Mouse (Mus musculus) left cerebral cortex, postnatal 36 days (tissue): ENCODE results near the gene Asic5. TPM values are rescaled to one million over a fixed set of nuclear protein-coding genes. Genes with fewer than 3 reads are reported as not detected.
A peak's percentile ranks its signal among the peaks of the same experiment; 100 is the strongest.

ENCODE experiments used
- DNase-seq, 2 experiments: peaks; one replicate each; pipeline ENCODE4 v3.0.0; 2021 to 2022; ENCODE audit warnings: low spot score in 2 of 2, mixed read lengths in 1 of 2
- intact Hi-C: fragments of 180-260 bp; cut with DNase I; formaldehyde crosslinking; loops from one replicate; pipeline ENCODE4 v1.15.1; 2025
- total RNA-seq, 2 experiments: library from RNA; stranded (reverse); gene quantifications; 2 replicates each; pipeline ENCODE4 v1.2.3; 2021

The Asic5 gene
- total RNA-seq, 2 experiments from 2014 or later: not detected

DNA sequence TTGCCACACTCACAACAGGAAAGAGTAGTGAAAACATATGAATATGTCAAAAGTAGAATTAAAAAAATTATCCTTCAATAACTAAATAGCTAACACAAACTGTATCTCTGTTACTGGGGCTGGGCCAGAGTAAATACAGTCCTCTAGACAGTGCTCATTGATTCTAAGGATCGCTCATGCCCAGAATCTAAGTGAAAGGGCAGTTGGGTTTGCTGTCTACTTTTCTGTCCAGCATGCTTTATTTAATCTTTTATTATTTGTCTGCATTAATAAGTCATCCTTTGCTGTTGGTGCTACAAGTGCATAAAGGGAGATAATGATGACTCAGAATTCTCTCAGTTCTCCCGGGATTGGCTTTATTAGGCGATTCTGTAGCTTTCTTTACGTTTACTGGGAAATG lies 13.3 kb downstream of the Asic5 start:
- no peak for DNase-seq
- intact Hi-C loops: no loop called here

DNA sequence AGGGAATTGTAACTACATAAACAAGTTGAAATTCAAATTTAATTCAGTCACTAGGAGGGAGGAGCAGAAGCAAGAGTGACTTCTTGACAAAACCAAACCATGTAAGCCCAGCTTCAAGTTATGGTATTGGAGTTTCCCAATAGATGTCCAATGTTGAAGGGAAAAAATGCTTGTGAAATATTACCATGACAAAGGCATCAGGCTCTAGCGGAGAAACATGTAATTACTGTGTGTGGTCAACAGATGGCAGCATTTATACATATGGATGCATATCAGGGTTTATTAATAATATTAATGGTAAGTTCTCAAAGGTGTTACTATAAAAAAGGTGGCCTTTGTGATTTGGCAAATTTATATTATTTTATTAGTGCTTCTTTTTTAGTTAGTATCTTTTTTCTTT lies 13.9 kb downstream of the Asic5 start:
- intact Hi-C loops: no loop called here
- DNase-seq: no peak

DNA sequence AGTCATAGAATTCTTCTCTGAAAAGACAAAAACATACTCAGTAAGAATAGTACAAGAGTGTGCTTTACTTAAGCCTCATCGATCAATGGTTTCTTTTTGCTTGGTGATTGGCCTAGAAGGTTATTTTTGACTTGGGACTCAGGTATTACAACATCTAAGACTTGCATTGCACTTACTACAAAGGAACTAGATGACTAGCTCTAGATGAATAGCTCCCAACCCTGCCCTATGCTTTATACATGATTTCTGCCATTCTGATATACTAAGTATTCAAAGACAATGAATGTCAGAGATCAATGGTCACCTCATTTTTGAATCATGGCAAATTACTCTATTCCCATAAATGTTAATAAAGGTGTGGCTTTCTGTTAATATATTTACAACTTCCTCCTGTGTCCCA lies 24.9 kb downstream of the Asic5 start:
- no peak for DNase-seq
- intact Hi-C loops: no loop called here

DNA sequence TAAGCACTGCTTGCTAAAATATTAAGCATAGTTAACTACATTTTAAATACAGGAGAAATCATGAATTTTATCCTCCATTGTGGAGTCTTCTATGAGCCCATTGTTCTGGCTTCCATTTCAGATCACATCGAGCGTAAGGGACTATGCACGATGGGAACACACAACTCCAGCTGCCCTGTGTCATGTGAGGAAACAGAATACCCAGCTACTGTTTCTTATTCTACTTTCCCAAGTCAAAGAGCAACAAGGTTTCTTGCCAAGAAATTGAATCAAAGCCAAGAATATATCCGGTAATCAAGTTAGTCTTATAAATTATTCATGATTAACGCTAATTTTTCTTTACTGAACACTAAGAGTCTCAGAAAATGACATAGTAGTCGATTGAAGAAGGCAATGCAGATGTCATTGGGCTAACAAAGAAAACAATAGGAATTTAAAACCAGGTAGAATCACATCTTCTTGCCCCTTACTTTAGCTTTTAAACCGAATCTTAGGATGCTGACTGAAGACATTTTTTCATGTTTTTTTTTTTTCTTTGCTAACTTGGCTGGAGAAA lies 32.1 kb downstream of the Asic5 start:
- no peak for DNase-seq
- intact Hi-C loops: no loop called here

DNA sequence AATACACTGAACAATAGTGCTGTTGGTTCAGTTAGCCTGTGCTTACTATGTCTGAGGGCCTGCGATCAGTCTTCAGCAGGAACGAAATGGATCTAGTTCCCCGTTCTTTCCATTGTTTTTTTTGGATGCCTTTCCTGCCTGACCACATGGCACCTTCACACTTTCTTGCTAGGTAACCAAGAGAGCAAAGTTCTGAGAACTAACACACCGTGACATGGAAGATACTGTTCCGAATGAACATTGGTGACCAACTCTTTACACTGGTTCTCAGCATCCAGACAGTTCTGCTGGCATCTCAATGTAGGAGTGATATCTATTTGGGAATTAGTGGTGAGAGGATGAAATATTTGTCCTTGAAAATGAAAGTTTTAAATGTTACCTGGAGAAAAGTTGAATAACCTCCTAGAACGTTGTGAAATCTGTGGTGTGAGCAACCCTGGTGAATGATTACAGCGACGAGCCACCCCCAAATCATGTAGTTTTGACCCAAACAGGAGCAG lies 40.4 kb downstream of the Asic5 start:
- intact Hi-C loops: no loop called here
- no peak for DNase-seq

DNA sequence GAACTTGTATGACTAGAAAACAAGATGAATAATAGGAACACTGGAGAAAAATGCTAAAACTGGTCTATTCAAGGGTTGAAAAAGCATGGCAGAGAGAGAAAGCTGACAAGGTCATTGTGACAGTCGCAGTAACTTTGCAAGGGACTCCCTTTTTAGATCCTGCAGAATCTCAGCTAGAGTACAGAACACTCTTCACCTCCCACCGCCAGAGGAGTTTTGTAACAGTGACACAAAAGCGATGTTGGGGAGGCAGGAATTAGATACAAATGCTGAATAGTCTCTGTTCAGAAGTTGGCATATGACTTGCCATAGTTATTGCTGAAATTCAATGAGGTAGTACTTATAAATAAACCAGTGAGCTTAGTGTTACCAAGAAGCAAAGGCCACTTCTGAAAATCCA lies 41.0 kb downstream of the Asic5 start:
- intact Hi-C loops: no loop called here

DNA sequence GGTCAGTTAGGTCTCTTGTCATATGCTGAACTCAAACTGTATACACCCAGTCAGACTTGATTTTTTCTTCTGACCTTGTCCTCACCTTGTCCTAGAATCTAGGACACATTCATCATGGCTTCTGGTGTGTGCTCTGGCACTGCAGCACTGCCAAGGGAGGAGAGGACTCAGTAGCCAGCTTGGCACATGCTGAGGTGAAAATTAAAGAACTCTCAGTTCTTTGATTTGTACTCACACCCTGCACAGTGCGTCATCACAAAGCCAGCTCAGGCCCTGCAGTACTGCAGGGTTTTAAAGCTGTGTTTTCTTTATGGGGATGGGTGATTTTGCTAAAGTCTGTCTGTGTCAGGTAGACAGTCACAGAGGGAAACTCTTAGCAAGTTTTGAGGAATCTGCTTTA lies 45.2 kb downstream of the Asic5 start:
- intact Hi-C loops: loop anchor here (5.0 kb wide), 2 partner anchors 35 to 95 kb away; partner anchors contain the start of gene Ctso
- no peak for DNase-seq

More for the DNA sequence above, 41.0 kb downstream of the Asic5 start:
- DNase-seq: no peak

DNA sequence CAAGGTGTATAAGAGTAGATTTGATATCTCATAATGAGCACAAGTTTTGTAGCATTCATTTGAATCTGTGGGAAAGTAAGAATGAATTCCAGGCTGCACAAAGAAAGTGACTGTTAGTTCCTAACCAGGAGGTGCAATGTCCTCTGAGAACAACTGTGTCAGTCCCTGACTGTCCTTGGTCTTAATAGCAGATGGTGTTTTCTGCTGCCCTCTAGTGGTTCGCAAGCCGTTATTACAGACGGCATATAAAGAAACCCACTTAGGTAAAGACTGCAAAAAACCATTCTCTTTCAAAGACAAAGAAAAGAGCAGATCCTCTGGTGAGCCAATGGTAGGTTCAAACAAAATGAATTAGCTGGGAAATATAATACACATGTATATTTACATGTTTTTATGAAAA lies 47.1 kb downstream of the Asic5 start:
- intact Hi-C loops: loop anchor here (5.0 kb wide), 2 partner anchors 37 to 97 kb away; partner anchors contain the start of gene Ctso
- DNase-seq: no peak

DNA sequence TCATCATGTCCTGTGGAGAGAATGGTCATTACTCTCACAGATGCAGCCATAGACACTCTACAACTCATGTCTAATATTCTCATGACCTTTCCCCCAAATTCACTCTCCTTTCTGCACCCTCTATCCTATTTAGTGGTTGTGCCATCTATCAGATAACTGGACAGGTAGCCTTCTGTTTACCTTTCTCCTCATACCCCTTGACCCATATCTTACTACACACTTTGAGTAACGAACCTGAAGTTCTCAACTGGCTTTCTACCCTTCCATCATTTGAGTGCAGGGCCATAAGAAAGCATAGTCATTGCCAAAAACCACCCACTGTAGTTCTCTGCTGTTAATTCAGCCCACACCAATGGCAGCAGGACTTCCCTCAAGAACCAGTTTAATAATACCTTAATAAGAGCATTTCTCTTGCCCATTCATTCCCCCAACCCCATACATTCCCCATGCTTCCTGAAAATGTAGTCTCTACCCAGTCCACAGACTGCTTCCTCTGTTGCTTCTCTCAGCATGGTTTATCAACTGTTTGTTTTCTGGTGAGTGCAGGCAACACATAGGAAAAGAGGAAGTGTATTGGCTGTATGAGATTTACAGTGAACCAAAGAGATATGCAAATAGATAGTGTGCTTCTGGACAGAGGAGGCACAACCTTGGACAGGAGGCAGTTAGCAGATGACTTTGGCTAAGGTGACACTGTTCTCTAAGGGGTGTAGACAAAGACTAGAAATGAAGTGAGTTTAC lies 48.1 kb downstream of the Asic5 start:
- no peak for DNase-seq
- intact Hi-C loops: loop anchor here (10.0 kb wide), 1 partner anchor 1025 kb away; the partner anchor contains the start of gene Plrg1

DNA sequence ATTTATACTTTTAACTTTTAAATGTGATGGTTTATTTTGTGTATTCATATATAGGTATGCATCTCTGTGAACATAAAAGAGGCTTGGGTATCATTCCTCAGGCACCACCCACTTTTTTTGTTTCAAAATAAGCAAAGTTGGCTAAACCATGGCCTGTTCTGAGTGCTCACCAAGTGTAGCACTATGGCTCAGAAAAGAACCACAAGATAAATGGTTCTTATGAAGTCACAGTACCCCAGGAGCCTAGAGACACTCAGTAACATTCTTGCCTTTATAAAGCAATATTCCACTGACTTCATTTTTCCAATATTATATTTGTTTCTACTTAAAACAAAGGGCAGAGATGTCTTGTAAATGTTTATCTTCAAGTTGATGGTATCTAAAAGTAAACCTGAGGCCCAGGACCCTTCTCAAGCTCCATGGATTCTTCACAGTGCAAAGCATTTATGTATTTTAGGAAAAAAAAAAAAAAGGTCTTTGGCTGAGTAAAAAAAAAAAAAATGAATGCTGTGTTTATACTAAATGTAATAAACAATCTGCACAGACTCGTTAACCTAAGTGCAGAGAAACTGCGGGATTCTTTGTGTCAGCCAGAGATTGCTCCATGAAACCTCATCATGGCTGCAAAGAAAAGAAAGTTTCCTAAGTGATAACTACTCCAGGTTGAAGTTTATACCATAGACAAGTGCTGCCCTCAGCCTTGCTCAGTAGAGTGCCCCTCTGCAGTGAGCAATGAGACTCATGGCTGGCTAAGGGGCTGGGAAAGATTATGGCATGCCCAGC lies 54.4 kb downstream of the Asic5 start:
- intact Hi-C loops: loop anchor here (10.0 kb wide), 1 partner anchor 1018 kb away; the partner anchor contains the start of gene Plrg1
- DNase-seq: no peak

DNA sequence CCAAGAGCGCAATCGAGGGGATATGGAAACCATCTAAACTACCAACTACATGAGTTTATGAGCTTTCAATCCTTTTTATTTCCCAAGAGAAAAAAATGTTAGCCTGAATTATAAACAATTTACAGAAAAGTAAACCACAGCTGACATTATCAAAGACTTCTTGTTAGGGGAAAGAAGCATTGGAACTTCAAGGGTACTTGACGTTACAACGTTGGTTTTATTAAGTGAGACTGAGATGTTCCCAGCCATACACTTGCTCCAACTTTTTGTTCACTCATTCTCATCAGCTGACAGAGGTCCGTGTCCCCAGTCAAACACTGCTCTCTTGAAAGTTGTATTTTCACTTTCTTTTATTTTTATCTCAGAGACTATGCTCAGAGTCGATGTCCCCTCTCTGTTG lies 61.6 kb downstream of the Asic5 start:
- DNase-seq: no peak
- intact Hi-C loops: no loop called here

DNA sequence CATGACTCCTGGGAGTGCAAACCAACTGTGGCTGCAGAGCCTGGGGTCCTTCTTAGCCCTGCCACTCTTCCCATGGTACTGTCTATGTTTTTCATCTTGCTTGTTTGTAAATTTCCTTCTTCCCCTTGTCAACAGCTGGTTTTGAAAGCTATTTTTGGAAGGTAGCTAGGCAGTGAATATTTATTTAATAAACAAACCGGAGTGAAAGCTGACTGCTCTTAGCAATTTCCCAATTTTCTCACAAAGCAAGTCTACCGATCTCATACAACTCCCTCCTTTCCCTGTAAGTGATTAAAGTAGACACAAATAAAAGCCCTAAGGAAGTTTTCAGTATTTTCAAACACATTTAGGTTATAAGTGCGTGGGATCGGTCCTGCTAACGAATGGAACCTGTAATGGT lies 62.8 kb downstream of the Asic5 start:
- DNase-seq: no peak
- intact Hi-C loops: no loop called here

DNA sequence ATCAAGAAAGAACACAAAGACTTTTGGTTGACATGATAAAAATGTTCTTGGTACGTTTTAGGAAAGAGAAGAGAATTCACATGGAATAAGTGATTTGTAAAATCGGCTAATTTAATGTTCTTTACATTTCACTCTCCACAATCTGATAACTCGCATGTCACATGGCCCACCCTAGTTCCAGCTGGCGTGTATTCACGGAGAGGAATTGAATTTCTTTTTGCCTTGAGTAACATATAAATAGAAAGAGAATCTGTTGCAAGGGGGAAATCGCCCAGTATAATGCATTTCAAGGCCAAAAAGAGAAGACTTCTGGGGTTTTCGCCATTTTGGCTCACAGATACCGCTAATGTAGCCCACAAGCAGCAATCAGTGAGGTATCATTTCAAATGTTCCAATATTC lies 64.0 kb downstream of the Asic5 start:
- peak in 1 of 2 experiments; percentile 35 for DNase-seq
- intact Hi-C loops: no loop called here

DNA sequence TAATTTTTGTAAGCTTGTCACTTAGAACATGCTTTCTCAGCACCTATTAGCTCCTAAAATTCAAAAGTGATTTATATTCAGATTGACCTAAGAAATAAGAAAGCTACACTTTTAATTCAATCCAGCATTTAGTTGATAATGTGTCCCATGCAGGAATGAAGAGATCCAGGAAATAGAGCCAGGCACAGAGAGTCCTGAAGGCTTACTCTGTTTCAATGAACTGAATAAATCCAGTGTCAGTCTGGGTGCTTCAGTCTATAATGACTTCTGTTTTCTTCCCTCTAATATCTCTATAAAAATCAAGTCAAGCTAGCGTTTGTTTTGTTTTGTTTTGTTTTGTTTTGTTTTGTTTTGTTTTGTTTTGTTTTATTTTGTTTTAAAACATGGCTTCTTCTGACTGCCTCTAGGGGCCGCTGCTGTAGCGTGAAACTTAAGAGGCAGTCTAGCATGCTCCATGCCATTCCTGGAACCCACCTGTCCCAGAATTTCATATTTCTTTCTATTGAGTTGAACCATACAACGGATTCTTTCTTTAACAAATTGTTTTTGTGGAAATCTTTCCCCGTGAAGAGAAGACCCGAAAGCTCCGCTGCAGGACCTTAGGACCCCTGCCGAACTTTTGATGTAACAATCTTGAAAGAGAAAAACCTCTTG lies 65.1 kb downstream of the Asic5 start:
- no peak for DNase-seq
- intact Hi-C loops: loop anchor here (1.0 kb wide), 1 partner anchor 287 kb away; no protein-coding TSS in a partner anchor

DNA sequence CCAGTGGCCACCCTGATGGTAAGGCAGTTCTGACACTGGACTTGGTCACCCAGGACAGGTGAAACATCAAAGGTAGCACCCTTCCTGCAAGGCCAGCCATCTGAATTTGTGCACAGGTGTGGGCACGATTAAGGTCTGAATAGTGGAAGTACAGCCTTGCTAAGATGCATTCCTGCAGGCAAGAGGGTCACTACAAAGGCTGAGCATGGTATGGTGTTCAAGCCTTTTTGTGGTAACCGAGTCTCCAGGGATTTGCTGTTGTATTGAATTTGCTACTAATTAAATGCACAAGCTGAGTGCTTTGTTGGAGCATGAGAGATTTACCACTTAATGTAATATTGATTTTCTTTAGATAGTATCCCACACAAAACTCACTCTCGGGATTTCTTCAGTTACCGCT lies 66.0 kb downstream of the Asic5 start:
- DNase-seq: no peak
- intact Hi-C loops: no loop called here

DNA sequence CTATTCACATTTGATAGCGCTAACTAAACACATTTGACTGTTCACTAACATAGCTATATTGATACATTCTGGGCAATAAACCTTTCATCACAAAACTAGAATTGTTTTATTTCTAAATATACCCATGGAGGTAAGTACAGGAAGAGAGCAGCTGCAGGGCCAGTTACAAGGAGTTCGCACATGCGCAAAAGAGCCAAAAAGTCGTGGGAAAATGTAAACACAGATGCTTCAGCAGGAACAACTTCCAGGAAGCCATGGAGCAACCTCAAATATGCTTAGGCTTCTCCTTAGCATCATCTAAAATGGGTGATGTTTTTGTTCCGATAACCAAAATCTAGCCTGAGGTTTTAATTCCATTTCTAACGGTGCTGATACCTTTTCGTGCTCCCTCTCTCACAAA lies 66.6 kb downstream of the Asic5 start:
- DNase-seq: no peak
- intact Hi-C loops: no loop called here

DNA sequence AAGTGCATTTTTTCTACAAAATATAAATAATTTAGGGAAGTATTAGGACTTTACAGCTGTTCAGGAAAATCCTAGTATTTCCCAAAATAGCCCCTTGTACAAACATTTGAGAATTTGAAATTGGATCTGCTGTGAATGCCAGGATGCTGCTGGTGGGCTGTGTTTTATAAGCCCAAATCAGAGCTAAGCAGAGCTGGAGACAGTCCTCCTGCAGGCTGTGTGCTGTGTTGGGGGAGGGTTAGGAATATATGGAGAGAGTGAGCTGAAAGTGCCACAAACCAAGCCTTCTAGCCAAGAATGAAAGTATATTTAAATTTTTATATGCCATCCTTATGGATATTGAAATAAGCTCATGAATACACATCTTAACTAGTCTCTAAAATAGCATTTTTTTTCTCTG lies 69.4 kb downstream of the Asic5 start:
- no peak for DNase-seq
- intact Hi-C loops: no loop called here

DNA sequence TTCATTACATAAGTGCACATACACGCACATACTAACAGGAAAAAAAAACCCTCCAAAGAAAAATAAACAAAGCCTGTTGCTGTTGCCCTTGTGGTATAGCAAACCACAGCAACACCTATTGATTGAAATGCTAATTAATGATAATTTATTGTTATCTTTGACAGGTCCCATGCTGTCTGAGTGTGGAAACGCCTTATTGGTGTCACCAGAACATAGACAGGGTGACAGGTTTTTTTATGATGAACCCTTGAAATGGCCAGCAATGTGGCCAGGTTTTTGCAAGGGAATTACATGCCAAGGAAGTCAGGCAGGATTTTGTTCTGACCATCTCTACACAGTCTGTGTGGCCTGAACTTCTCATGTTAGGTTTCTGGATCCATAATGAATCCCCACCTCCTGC lies 69.9 kb downstream of the Asic5 start:
- DNase-seq: no peak
- intact Hi-C loops: no loop called here

DNA sequence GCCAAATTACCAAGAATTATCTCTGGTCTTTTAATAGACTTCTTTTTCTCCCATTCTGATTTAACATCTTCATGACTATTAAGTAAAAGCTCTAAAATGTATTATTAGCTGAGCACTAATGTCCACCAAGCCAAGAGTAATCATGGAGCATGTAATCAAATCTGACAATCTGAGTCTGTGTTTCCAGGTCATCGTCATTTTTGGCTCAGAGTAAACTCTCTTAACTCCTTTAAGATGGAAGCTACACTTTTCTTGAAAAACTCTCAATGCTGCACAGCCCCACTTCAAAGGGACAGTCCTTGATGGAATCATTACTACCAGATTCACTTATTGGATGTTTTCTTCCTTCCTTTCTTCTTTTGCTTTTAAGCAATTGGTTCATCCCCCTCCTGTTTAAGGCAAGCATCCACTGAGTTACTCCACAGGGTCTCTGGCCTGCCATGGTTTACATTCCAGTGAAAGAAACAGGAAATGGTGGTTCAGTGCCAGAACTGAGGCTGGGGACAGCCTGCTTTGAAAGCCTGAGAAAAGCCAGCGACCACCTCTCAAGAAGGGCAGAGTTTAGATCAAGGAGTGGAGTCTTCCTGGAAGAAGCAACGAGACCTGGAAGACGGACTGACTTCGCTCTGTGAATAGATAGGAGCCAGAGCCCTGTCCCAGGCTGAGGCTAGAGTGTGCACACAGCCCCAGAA lies 72.3 kb downstream of the Asic5 start:
- DNase-seq: no peak
- intact Hi-C loops: no loop called here
